Mouse (Mus musculus) CH12.LX (cell line): ENCODE data around the gene Sgsm1. TPM values are rescaled to one million over a fixed set of nuclear protein-coding genes. Genes with fewer than 3 reads are reported as not detected.
A peak's percentile ranks its signal among the peaks of the same experiment; 100 is the strongest.

Source experiments
- DNase-seq: peaks from one replicate; pipeline ENCODE4 v3.0.0-alpha.2; 2013; ENCODE audit errors: extremely low read depth
- H3K27ac ChIP-seq: 2 replicates; pipeline ENCODE4 v1.5.1; 2012; ENCODE audit warnings: low read depth, mild to moderate bottlenecking, control low read depth, moderate library complexity; ENCODE audit not compliant: insufficient read depth
- H3K27me3 ChIP-seq: replicated peaks from 2 replicates; pipeline ENCODE3; 2012; ENCODE audit warnings: inconsistent platforms
- H3K36me3 ChIP-seq, 2 experiments: replicated peaks in 1 of 2; 2 replicates each; pipeline versions ENCODE3 to v1.6.1; 2012; ENCODE audit warnings: inconsistent platforms in 1 of 2, low read length in 1 of 2, mild to moderate bottlenecking in 1 of 2, mixed read lengths in 1 of 2, moderate library complexity in 1 of 2; ENCODE audit not compliant: control insufficient read depth in 1 of 2, insufficient read depth in 1 of 2
- H3K4me1 ChIP-seq, 2 experiments: 2 replicates each; pipeline ENCODE4 v1.6.1; 2012; ENCODE audit warnings: inconsistent platforms in 1 of 2, moderate library complexity in 1 of 2; ENCODE audit not compliant: insufficient read depth in 2 of 2, control insufficient read depth in 1 of 2
- H3K4me2 ChIP-seq: 2 replicates; pipeline ENCODE4 v1.6.1; 2012; ENCODE audit warnings: low read depth, mild to moderate bottlenecking, control low read depth; ENCODE audit not compliant: poor library complexity, insufficient read depth, severe bottlenecking
- H3K4me3 ChIP-seq, 3 experiments: fragments of 150-350 bp in 1 of 3; sonication (generic) in 1 of 3; replicated peaks in 1 of 3; 2 replicates each; pipeline versions ENCODE3 to v1.5.1; 2011 to 2012; ENCODE audit warnings: low read depth in 2 of 3, low read length in 2 of 3, mild to moderate bottlenecking in 2 of 3, moderate library complexity in 2 of 3, control low read depth in 1 of 3, improper control_type of control experiment in 1 of 3, inconsistent platforms in 1 of 3, mixed read lengths in 1 of 3; ENCODE audit not compliant: poor library complexity in 1 of 3
- H3K79me2 ChIP-seq: replicated peaks from 2 replicates; pipeline ENCODE4 v1.6.1; 2012; ENCODE audit warnings: mild to moderate bottlenecking, moderate library complexity; ENCODE audit not compliant: control insufficient read depth, poor library complexity, insufficient read depth, severe bottlenecking; ENCODE audit errors: extremely low read depth
- H3K9ac ChIP-seq: 2 replicates; pipeline ENCODE4 v1.6.1; 2012; ENCODE audit warnings: low read depth, mild to moderate bottlenecking, control low read depth, moderate library complexity; ENCODE audit not compliant: insufficient read depth
- H3K9me3 ChIP-seq: replicated peaks from 2 replicates; pipeline ENCODE3; 2012; ENCODE audit warnings: low read length, inconsistent platforms, mixed read lengths
- CTCF ChIP-seq, 2 experiments: IDR thresholded peaks in 1 of 2; conservative IDR thresholded peaks in 1 of 2; 2 replicates each; pipeline ENCODE4 v1.5.1; 2011 to 2012; ENCODE audit warnings: low read depth in 2 of 2, low read length in 2 of 2, improper control_type of control experiment in 1 of 2, inconsistent platforms in 1 of 2, mild to moderate bottlenecking in 1 of 2, moderate library complexity in 1 of 2
- E2F4 ChIP-seq: IDR thresholded peaks from 2 replicates; pipeline ENCODE4 v1.6.1; 2011; ENCODE audit warnings: low read depth, low read length, improper control_type of control experiment; ENCODE audit not compliant: insufficient replicate concordance
- ELF1 ChIP-seq: IDR thresholded peaks from 2 replicates; pipeline ENCODE4 v1.6.1; 2014; ENCODE audit warnings: low read depth, mild to moderate bottlenecking, inconsistent platforms, low read length, improper control_type of control experiment
- JUN ChIP-seq: IDR thresholded peaks from 2 replicates; pipeline ENCODE4 v1.6.1; 2011; ENCODE audit warnings: low read depth, mild to moderate bottlenecking, low read length, improper control_type of control experiment, moderate library complexity; ENCODE audit not compliant: insufficient read depth
- JUND ChIP-seq: conservative IDR thresholded peaks from 2 replicates; pipeline ENCODE4 v1.6.1; 2011; ENCODE audit warnings: low read depth, low read length, improper control_type of control experiment
- MYC ChIP-seq: IDR thresholded peaks from 2 replicates; pipeline ENCODE4 v1.6.1; 2011; ENCODE audit warnings: low read depth, mild to moderate bottlenecking, improper control_type of control experiment, low read length
- NRF1 ChIP-seq: IDR thresholded peaks from 2 replicates; pipeline ENCODE4 v1.6.1; 2014; ENCODE audit warnings: low read depth, mild to moderate bottlenecking, inconsistent platforms, low read length, improper control_type of control experiment, moderate library complexity
- PAX5 ChIP-seq: IDR thresholded peaks from 2 replicates; pipeline ENCODE4 v1.6.1; 2012; ENCODE audit warnings: low read length, inconsistent platforms, mixed read lengths
- RAD21 ChIP-seq: IDR thresholded peaks from 2 replicates; pipeline ENCODE4 v1.6.1; 2011; ENCODE audit warnings: low read depth, mild to moderate bottlenecking, low read length, improper control_type of control experiment, moderate library complexity
- SIN3A ChIP-seq: IDR thresholded peaks from 2 replicates; pipeline ENCODE4 v1.6.1; 2012; ENCODE audit warnings: low read length, improper control_type of control experiment, inconsistent platforms
- ZC3H11A ChIP-seq: IDR thresholded peaks from 2 replicates; pipeline ENCODE4 v1.6.1; 2012; ENCODE audit warnings: low read depth, mild to moderate bottlenecking, inconsistent platforms, low read length, improper control_type of control experiment
- ZNF384 ChIP-seq: IDR thresholded peaks from 2 replicates; pipeline ENCODE4 v1.6.1; 2012; ENCODE audit warnings: low read depth, low read length, improper control_type of control experiment, inconsistent platforms
- dilution Hi-C: fragments of 300-500 bp; cut with MboI; formaldehyde crosslinking; loops from 2 replicates; pipeline ENCODE4 v1.14.3; 2020; ENCODE audit warnings: low sequenced_read_pairs; ENCODE audit not compliant: extremely low pct_unique_long_range_greater_than_20kb, extremely low pct_ligation_motif_present
- in situ Hi-C: fragments of 300-500 bp; cut with MboI; formaldehyde crosslinking; loops from 3 replicates; pipeline ENCODE4 v1.14.3; 2019; ENCODE audit warnings: low sequenced_read_pairs, low pct_ligation_motif_present, low pct_unique_long_range_greater_than_20kb, mixed read lengths
- polyA plus RNA-seq: library from polyadenylated mRNA; unstranded; fragments of >175 nt; gene quantifications from 2 replicates; pipeline ENCODE4 v1.2.1, GENCODE M21; 2012; ENCODE audit warnings: low read depth; ENCODE audit not compliant: insufficient read length
- total RNA-seq, 2 experiments: library from RNA; depleted of rRNA; stranded (reverse); fragments of 300-350 nt in 1 of 2; fragments of >200 nt in 1 of 2; gene quantifications; 2 replicates each; pipeline ENCODE4 v1.2.3; 2012 to 2014

The Sgsm1 gene
- total and polyA plus RNA-seq, 3 experiments: 0.08 TPM; not detected in 2

GRCm38 (mm10) chr5:113287762-113288161 is 22.8 kb downstream of the Sgsm1 start:
- DNase-seq: no peak
- H3K36me3 ChIP-seq: no peaks in the 10 kb centered on the region
- no peak for TF ChIP-seq ZC3H11A
- no peak for TF ChIP-seq CTCF (conservative IDR thresholded peaks at IDR 0.05 in 1 of 2, IDR thresholded peaks at IDR 0.05 in 1 of 2; ENCODE audit: low read depth in 2 of 2, low read length in 2 of 2)
- no peak for TF ChIP-seq PAX5
- TF ChIP-seq JUN: no peak
- TF ChIP-seq E2F4: no peak
- TF ChIP-seq SIN3A: no peak
- no peak for TF ChIP-seq NRF1
- no peak for TF ChIP-seq ZNF384
- no peaks in the 10 kb centered on the region for H3K79me2 ChIP-seq
- in situ Hi-C loops (no loop called here), dilution Hi-C loops (no loop called here)
- peaks cover 13% of the 10 kb centered on the region for H3K9me3 ChIP-seq
- no peak overlapping the region for H3K4me2 ChIP-seq
- no peak overlapping the region for H3K9ac ChIP-seq
- peaks cover 0 to 7% of the 10 kb centered on the region in 2 experiments; a peak in 2 of 4 replicates for H3K4me1 ChIP-seq
- peaks cover 6% of the 10 kb centered on the region for H3K27me3 ChIP-seq
- H3K27ac ChIP-seq: no peak overlapping the region
- H3K4me3 ChIP-seq: no peak overlapping the region

GRCm38 (mm10) chr5:113286591-113287520 is 23.7 kb downstream of the Sgsm1 start:
- dilution Hi-C loops: no loop called here
- in situ Hi-C loops: no loop called here
- no peak for DNase-seq
- Histone ChIP-seq H3K36me3 (no peaks in the 10 kb centered on the region), H3K9me3 (peaks cover 13% of the 10 kb centered on the region), H3K4me2 (no peak overlapping the region), H3K4me1 (peaks cover 0 to 7% of the 10 kb centered on the region in 2 experiments; a peak in 2 of 4 replicates), H3K79me2 (no peaks in the 10 kb centered on the region), H3K4me3 (no peak overlapping the region), H3K27me3 (peaks cover 9% of the 10 kb centered on the region), H3K27ac (no peak overlapping the region), H3K9ac (no peak overlapping the region)
- TF ChIP-seq ELF1 (no peak), PAX5 (no peak), ZC3H11A (no peak), MYC (no peak), CTCF (conservative IDR thresholded peaks at IDR 0.05 in 1 of 2, IDR thresholded peaks at IDR 0.05 in 1 of 2; ENCODE audit: low read depth in 2 of 2, low read length in 2 of 2) (peak; percentile 10 to 22; a peak in 2 of 4 replicates), RAD21 (peak; percentile 5), JUND (no peak)
